Mouse (Mus musculus): ENCODE measurements around the gene Pde4a.

Gene Pde4a

GRCm38 (mm10) chr9:21165041-21165951, at the start of gene Pde4a:
Pde4a (plus strand) TSS chr9:21165714.
- peak; percentile 88 for DNase-seq (ENCODE audit: low read depth)

GRCm38 (mm10) chr9:21117073-21117472, 48.4 kb upstream of the Pde4a start:
- no peak for DNase-seq (ENCODE audit: low read depth)

DNA sequence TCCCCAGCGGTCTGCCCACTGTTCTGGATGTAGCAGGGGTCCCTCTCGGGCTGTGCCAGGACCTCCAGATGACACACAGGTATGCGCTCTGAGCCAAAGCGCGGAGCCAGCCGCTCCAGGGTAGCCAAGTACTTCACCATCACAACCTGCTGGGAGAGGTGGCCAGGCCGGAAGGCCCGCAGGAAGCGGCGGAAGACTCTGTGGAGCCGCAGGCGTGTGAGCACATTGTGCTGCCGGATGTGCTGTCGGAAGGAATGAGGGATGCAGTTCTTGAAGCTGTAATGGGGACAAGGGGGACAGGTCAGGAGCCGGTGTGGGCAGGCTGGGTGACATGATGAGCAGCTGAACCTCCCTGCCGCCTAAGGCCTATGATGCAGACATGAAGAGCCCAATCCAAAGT, 44.0 kb upstream of the Pde4a start:
- DNase-seq (ENCODE audit: low read depth) = no peak

- DNase-seq (ENCODE audit: low read depth) = no peak
These were observed 40.7 kb upstream of the Pde4a start for GRCm38 (mm10) chr9:21124837-21125236.

GRCm38 (mm10) chr9:21125502-21126258, 39.8 kb upstream of the Pde4a start:
- DNase-seq (ENCODE audit: low read depth) = no peak

- no peak for DNase-seq (ENCODE audit: low read depth)
These were observed 39.3 kb upstream of the Pde4a start for GRCm38 (mm10) chr9:21126259-21126627.

GRCm38 (mm10) chr9:21131059-21131956, 34.2 kb upstream of the Pde4a start, which contains the start of gene Tyk2:
Tyk2 (minus strand) TSS chr9:21131243.
- peak; percentile 92 for DNase-seq (ENCODE audit: low read depth)

DNA sequence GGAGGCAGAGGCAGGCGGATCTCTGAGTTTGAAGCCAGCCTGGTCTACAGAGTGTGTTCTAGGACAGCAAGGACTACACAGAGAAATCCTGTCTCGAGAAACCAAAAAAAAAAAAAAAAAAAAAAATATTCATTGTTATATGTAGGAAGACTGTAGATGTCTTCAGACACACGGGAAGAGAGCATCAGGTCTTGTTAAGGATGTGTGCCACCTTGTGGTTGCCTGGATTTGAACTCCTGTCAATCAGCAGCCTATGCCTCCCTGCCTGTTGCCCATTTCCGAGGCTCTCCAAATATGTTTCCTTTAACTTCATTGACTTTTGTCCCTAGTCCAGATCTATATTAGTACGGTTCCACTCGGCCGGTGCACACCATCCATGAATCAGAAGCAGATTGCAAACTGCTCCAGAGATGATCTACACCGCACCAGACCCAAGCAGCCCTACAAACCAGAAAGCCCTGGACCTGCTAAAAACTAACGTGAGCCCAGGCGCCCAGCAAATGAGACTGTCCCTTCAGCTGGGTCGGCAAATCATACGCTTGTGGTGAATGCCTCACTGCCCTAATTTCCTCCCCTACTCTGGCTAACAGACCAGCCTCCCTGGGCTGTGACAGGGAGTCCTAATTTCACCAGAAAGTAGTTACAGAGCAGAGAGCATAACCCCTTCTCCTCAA, 33.3 kb upstream of the Pde4a start:
- peak; percentile 51 for DNase-seq (ENCODE audit: low read depth)

GRCm38 (mm10) chr9:21133064-21133707, 32.3 kb upstream of the Pde4a start:
- DNase-seq (ENCODE audit: low read depth) = peak; percentile 80

GRCm38 (mm10) chr9:21134595-21135328, 30.8 kb upstream of the Pde4a start:
- no peak for DNase-seq (ENCODE audit: low read depth)

DNA sequence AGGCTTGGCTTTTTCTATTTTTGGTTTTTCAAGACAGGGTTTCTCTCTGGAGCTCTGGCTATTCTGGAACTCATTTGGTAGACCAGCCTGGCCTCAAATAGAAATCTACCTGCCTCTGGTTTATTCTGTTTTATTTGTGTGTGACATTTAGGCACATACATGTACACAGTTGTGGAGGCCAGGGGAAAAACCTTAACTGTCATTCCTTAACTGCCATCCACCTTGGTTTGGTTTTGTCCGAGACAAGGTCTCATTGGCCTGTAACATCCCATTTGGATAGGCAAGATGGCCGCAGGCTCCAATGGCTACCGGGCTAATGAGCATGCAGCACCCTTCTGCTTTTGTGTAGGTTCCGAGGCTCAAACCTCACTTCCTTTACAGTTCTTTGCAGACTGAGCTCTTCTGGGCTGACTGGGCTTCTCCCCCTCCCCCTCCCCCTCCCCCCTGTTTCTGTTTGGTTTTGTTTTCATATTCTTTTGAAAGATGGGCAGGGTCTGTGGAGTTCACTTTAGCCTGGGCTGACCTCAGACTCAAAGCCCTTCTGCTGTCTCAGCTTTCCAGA, 30.1 kb upstream of the Pde4a start:
- DNase-seq (ENCODE audit: low read depth) = no peak

- DNase-seq (ENCODE audit: low read depth) = peak; percentile 64
These were observed 29.6 kb upstream of the Pde4a start for GRCm38 (mm10) chr9:21135941-21136381.

DNA sequence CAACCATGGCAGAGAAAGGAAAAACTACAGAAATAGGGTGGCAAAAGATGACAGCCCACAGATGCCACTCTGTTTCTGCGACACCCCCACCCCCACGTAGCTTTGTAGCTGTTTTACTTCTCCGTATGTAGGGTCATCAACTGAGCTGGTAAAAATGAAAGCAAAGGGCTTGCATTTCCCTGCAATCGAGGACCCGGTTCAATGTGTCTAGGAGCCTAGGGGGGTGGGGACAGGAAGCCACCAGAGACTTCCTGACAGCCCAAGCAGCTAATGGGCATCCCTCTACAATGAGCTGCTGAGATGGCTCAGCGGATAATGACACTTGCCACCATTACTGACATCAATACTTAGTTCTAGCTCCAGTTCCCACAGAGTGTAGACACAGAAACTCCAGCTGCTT, 29.1 kb upstream of the Pde4a start:
- no peak for DNase-seq (ENCODE audit: low read depth)

GRCm38 (mm10) chr9:21137229-21137628, 28.3 kb upstream of the Pde4a start:
- DNase-seq (ENCODE audit: low read depth) = peak; percentile 91

GRCm38 (mm10) chr9:21138386-21138785, 27.1 kb upstream of the Pde4a start:
- DNase-seq (ENCODE audit: low read depth) = no peak

DNA sequence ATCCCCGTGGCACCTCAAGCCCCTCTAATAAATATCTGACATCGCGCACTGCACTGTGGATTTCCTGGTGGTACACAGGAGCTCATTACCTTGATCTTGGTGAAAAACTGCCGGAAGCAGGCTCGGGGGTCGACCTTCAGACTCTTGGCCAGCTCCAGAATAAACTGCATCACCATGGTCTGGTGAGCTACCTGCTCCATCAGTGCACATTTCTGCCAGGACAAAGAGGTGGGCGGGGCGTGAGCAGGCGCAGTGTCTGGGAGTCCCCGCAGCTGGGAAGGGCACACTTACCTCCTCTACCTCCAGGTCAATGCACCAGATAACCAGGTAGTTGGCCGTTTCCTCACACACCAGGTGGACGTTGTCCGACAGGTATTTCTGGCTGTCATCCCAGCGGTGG, 23.6 kb upstream of the Pde4a start:
- DNase-seq (ENCODE audit: low read depth) = no peak

- DNase-seq (ENCODE audit: low read depth) = no peak
These were observed 21.2 kb upstream of the Pde4a start for GRCm38 (mm10) chr9:21144361-21144760.

DNA sequence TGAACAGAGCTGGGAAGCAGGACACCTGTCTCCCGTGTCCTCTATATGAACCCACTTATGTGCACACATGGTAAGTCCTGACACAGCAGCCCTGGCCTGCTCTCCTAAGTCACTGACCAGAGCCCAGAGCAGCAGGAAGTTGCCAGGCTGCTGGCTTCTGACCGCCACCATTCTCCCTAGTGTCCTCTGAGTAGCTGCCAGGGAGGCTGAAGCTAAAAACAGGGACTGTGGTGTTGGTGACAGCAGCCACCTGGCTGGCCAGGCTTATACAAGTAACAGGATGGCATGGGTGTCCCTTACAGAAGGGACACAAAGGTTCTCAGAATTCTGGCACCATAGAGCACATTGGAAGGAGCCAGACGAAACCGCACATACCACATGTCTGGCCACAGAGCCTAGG, 20.1 kb upstream of the Pde4a start:
- DNase-seq (ENCODE audit: low read depth) = no peak

GRCm38 (mm10) chr9:21146722-21147121, 18.8 kb upstream of the Pde4a start:
- peak; percentile 82 for DNase-seq (ENCODE audit: low read depth)

GRCm38 (mm10) chr9:21148427-21148826, 17.1 kb upstream of the Pde4a start:
- no peak for DNase-seq (ENCODE audit: low read depth)

All from naive thymus-derived CD4-positive, alpha-beta T cell, adult 2 months (primary cell).